Comparison of ENCODE assay signal across 8 mouse cellular contexts in the genomic region with DNA sequence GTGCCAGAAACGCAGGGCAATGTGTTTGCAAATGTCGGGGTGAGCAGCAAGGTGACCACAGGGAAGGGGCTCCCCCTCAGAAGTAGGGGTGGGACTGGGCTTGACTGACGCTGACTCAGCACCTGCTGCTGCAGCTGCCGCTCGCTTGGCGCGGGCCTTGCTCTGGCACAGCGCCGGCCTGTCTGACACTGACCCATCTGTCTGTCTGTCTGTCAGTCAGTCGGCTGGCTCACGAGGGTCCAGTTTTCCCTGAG. TPM values are rescaled to one million over a fixed set of nuclear protein-coding genes. Genes with fewer than 3 reads are reported as not detected.
DNase-seq lines count a peak whose midpoint lies in the region; ATAC-seq and TF ChIP-seq lines count a peak whose summit lies in the region.

No protein-coding gene starts in this region.

- H3K9ac ChIP-seq in lung, embryonic 14.5 days, result peak overlapping the region; percentile 55; the same call in 1 of the 2 replicates
- no peak overlapping the region for H3K9ac ChIP-seq in liver, postnatal 0 days (replicated peaks)

- no peak for TF ChIP-seq CTCF in lung, embryonic 14.5 days (IDR thresholded peaks at IDR 0.05; ENCODE audit: low read depth)
- TF ChIP-seq CTCF in liver, postnatal 0 days (IDR thresholded peaks at IDR 0.05; ENCODE audit: low read depth), result no peak
- TF ChIP-seq CTCF in thymus, adult 2 months (IDR thresholded peaks at IDR 0.05; ENCODE audit: borderline replicate concordance, control insufficient read depth, extremely low read depth, insufficient read depth, low read length, poor library complexity), result no peak

- DNase-seq in CD4-positive, CD25-positive, alpha-beta regulatory T cell, adult 2 months (ENCODE audit: low read depth, low spot score), result peak; percentile 36
- DNase-seq in lung, embryonic 14.5 days, result peak; percentile 53
- DNase-seq in lung, postnatal 25 days (ENCODE audit: low spot score), result no peak
- peak; percentile 41 for DNase-seq in heart, postnatal 4 days
- no peak for DNase-seq in liver, postnatal 0 days
- no peak for DNase-seq in spleen, postnatal 36 days (ENCODE audit: low spot score in 2 of 2)
- no peak for DNase-seq in thymus, adult 2 months

- TF ChIP-seq POLR2A in thymus, adult 2 months (IDR thresholded peaks at IDR 0.05; ENCODE audit: control insufficient read depth, extremely low read depth, insufficient read depth, low read length, poor library complexity), result no peak

- no peaks in the 10 kb centered on the region for H3K9me3 ChIP-seq in lung, embryonic 14.5 days (ENCODE audit: low read depth, low read length)
- H3K9me3 ChIP-seq in liver, postnatal 0 days (ENCODE audit: low read length), result no peaks in the 10 kb centered on the region

- peak overlapping the region; percentile 71; the same call in 1 of the 2 replicates for H3K27ac ChIP-seq in lung, embryonic 14.5 days (ENCODE audit: low read depth)
- no peak overlapping the region for H3K27ac ChIP-seq in liver, postnatal 0 days (ENCODE audit: low read depth)
- no peak overlapping the region for H3K27ac ChIP-seq in thymus, adult 2 months (ENCODE audit: control insufficient read depth, insufficient read depth, low read length)

- WGBS in lung, embryonic 14.5 days, result under 1% methylated on average over 11 of the region's 11 CpGs
- WGBS in liver, postnatal 0 days (ENCODE audit: insufficient replicate concordance), result 1% methylated on average over 11 of the region's 11 CpGs
- 4% methylated on average over 11 of the region's 11 CpGs for WGBS in thymus, adult 2 months

- peak overlapping the region; percentile 52 for H3K4me3 ChIP-seq in lung, embryonic 14.5 days (ENCODE audit: low read depth, low read length)
- H3K4me3 ChIP-seq in liver, postnatal 0 days (ENCODE audit: low read depth, low read length), result peak overlapping the region; percentile 37; the same call in 1 of the 2 replicates
- no peak overlapping the region for H3K4me3 ChIP-seq in thymus, adult 2 months (ENCODE audit: control insufficient read depth, insufficient read depth, low read length)

- peaks cover 43% of the 10 kb centered on the region for H3K4me1 ChIP-seq in lung, embryonic 14.5 days (ENCODE audit: insufficient read depth)
- H3K4me1 ChIP-seq in liver, postnatal 0 days (ENCODE audit: insufficient read depth), result peaks cover 49% of the 10 kb centered on the region
- H3K4me1 ChIP-seq in thymus, adult 2 months (replicated peaks; ENCODE audit: control insufficient read depth, insufficient read depth, low read length), result peaks cover 36% of the 10 kb centered on the region

- peak overlapping the region; percentile 97 for H3K4me2 ChIP-seq in lung, embryonic 14.5 days
- H3K4me2 ChIP-seq in liver, postnatal 0 days (ENCODE audit: low read depth, low read length), result peak overlapping the region; percentile 87

- peaks cover 37% of the 10 kb centered on the region for H3K27me3 ChIP-seq in lung, embryonic 14.5 days (ENCODE audit: insufficient read depth, low read length)
- peaks cover 65% of the 10 kb centered on the region for H3K27me3 ChIP-seq in liver, postnatal 0 days (ENCODE audit: insufficient read depth, low read length)
- peaks cover 20% of the 10 kb centered on the region; the same call in 1 of the 2 replicates for H3K27me3 ChIP-seq in thymus, adult 2 months (ENCODE audit: control insufficient read depth, insufficient read depth, low read length)

- H3K36me3 ChIP-seq in lung, embryonic 14.5 days (ENCODE audit: insufficient read depth), result no peaks in the 10 kb centered on the region
- no peaks in the 10 kb centered on the region for H3K36me3 ChIP-seq in liver, postnatal 0 days (replicated peaks; ENCODE audit: insufficient read depth, low read length)
- no peaks in the 10 kb centered on the region for H3K36me3 ChIP-seq in thymus, adult 2 months (ENCODE audit: control insufficient read depth, insufficient read depth, low read length)

- no peak for TF ChIP-seq EP300 in liver, postnatal 0 days (IDR thresholded peaks at IDR 0.05; ENCODE audit: low read depth)

- ATAC-seq in CD4-positive, CD25-positive, alpha-beta regulatory T cell, adult 4 months, result no peak
- ATAC-seq in lung, embryonic 14.5 days (ENCODE audit: insufficient read depth), result no peak
- ATAC-seq in liver, postnatal 0 days, result no peak

RNA-seq across cellular contexts. Expression of gene Fgf11, which starts 1.6 kb away (rescaled TPM):
- not detected for polyA plus RNA-seq in CD4-positive, CD25-positive, alpha-beta regulatory T cell, adult 4 months (2017; shearing (Covaris generic))
- 1.6 TPM in 2 replicates for polyA plus RNA-seq in lung, embryonic 14.5 days (2014; fragmentation: Nextera tagmentation; extraction: Ambion mirVana)
- 1 to 10 TPM; 3.1 to 3.7 TPM for total RNA-seq in heart, postnatal 4 days (2021)
- 0.04 and 0.07 TPM in 2 replicates for polyA plus RNA-seq in liver, postnatal 0 days (2015; fragmentation: Nextera tagmentation; extraction: Ambion mirVana)
- 1.7 and 2.4 TPM in 2 replicates for polyA plus RNA-seq in thymus, adult 2 months (2012; rRNA removed)

RNA-seq across cellular contexts. Expression of gene Chrnb1, which starts 4.3 kb away (rescaled TPM):
- polyA plus RNA-seq in CD4-positive, CD25-positive, alpha-beta regulatory T cell, adult 4 months (2017; shearing (Covaris generic)), result 1 to 10 TPM; 2.9 to 4.5 TPM
- polyA plus RNA-seq in lung, embryonic 14.5 days (2014; fragmentation: Nextera tagmentation; extraction: Ambion mirVana), result 12.1 and 14.6 TPM in 2 replicates
- 1 to 10 TPM; 3.1 to 5.1 TPM for total RNA-seq in heart, postnatal 4 days (2021)
- polyA plus RNA-seq in liver, postnatal 0 days (2015; fragmentation: Nextera tagmentation; extraction: Ambion mirVana), result 0.73 and 0.76 TPM in 2 replicates
- polyA plus RNA-seq in thymus, adult 2 months (2012; rRNA removed), result 12.9 and 15.7 TPM in 2 replicates

RNA-seq across cellular contexts. Expression of gene Tmem102, which starts 5.4 kb away (rescaled TPM):
- polyA plus RNA-seq in CD4-positive, CD25-positive, alpha-beta regulatory T cell, adult 4 months (2017; shearing (Covaris generic)), result not detected
- polyA plus RNA-seq in lung, embryonic 14.5 days (2014; fragmentation: Nextera tagmentation; extraction: Ambion mirVana), result 4.3 and 5.0 TPM in 2 replicates
- under 1 TPM; 0.60 to 0.92 TPM for total RNA-seq in heart, postnatal 4 days (2021)
- polyA plus RNA-seq in liver, postnatal 0 days (2015; fragmentation: Nextera tagmentation; extraction: Ambion mirVana), result 4.4 and 4.8 TPM in 2 replicates
- 4.7 and 5.1 TPM in 2 replicates for polyA plus RNA-seq in thymus, adult 2 months (2012; rRNA removed)

RNA-seq across cellular contexts. Expression of gene Gm39566, which starts 15.0 kb away (rescaled TPM):
- polyA plus RNA-seq in CD4-positive, CD25-positive, alpha-beta regulatory T cell, adult 4 months (2017; shearing (Covaris generic)), result not detected
- not detected in 2 replicates for polyA plus RNA-seq in lung, embryonic 14.5 days (2014; fragmentation: Nextera tagmentation; extraction: Ambion mirVana)
- not detected for total RNA-seq in heart, postnatal 4 days (2021)
- not detected in 2 replicates for polyA plus RNA-seq in liver, postnatal 0 days (2015; fragmentation: Nextera tagmentation; extraction: Ambion mirVana)
- 0.05 TPM in 1 of 2 replicates, not detected in the other for polyA plus RNA-seq in thymus, adult 2 months (2012; rRNA removed)

RNA-seq across cellular contexts. Expression of gene Spem2, which starts 18.2 kb away (rescaled TPM):
- polyA plus RNA-seq in CD4-positive, CD25-positive, alpha-beta regulatory T cell, adult 4 months (2017; shearing (Covaris generic)), result not detected
- not detected in 2 replicates for polyA plus RNA-seq in lung, embryonic 14.5 days (2014; fragmentation: Nextera tagmentation; extraction: Ambion mirVana)
- total RNA-seq in heart, postnatal 4 days (2021), result not detected
- not detected in 2 replicates for polyA plus RNA-seq in liver, postnatal 0 days (2015; fragmentation: Nextera tagmentation; extraction: Ambion mirVana)
- polyA plus RNA-seq in thymus, adult 2 months (2012; rRNA removed), result 0.22 TPM in 1 of 2 replicates, not detected in the other

Comparison
In these comparisons a context has a peak if more than half of its experiments do, and no peak if none do; other contexts are left out.
1. DNase-seq: peak in CD4-positive, CD25-positive, alpha-beta regulatory T cell, adult 2 months (single experiment), lung, embryonic 14.5 days (single experiment) and heart, postnatal 4 days (single experiment); none in lung, postnatal 25 days (single experiment), liver, postnatal 0 days (single experiment), spleen, postnatal 36 days (0 of 2) and thymus, adult 2 months (single experiment).